Mouse (Mus musculus): ENCODE measurements around the gene Cand1.
A peak's percentile ranks its signal among the peaks of the same experiment; 100 is the strongest.

Gene Cand1

GRCm38 (mm10) chr10:119239969-119240721 is at the start of gene Cand1:
Cand1 (minus strand) TSS chr10:119240055.
- DNase-seq (ENCODE audit: low spot score) = peak; percentile 100

- DNase-seq (ENCODE audit: low spot score) = no peak
Measured at GRCm38 (mm10) chr10:119278871-119279270, 39.0 kb upstream of the Cand1 start.

GRCm38 (mm10) chr10:119274333-119274732 is 34.5 kb upstream of the Cand1 start:
- DNase-seq (ENCODE audit: low spot score) = no peak

- DNase-seq (ENCODE audit: low spot score) = no peak
Measured at GRCm38 (mm10) chr10:119272536-119272935, 32.7 kb upstream of the Cand1 start.

GRCm38 (mm10) chr10:119272005-119272404 is 32.1 kb upstream of the Cand1 start:
- no peak for DNase-seq (ENCODE audit: low spot score)

GRCm38 (mm10) chr10:119271101-119271500 is 31.2 kb upstream of the Cand1 start:
- no peak for DNase-seq (ENCODE audit: low spot score)

GRCm38 (mm10) chr10:119270384-119270985 is 30.6 kb upstream of the Cand1 start:
- no peak for DNase-seq (ENCODE audit: low spot score)

GRCm38 (mm10) chr10:119264761-119265160 is 24.9 kb upstream of the Cand1 start:
- no peak for DNase-seq (ENCODE audit: low spot score)

GRCm38 (mm10) chr10:119262821-119263220 is 23.0 kb upstream of the Cand1 start:
- no peak for DNase-seq (ENCODE audit: low spot score)

GRCm38 (mm10) chr10:119257876-119258275 is 18.0 kb upstream of the Cand1 start:
- DNase-seq (ENCODE audit: low spot score) = no peak

GRCm38 (mm10) chr10:119244146-119244545 is 4.3 kb upstream of the Cand1 start:
- no peak for DNase-seq (ENCODE audit: low spot score)

- peak; percentile 31 for DNase-seq (ENCODE audit: low spot score)
Measured at GRCm38 (mm10) chr10:119240722-119241089, 851 bp upstream of the Cand1 start.

- DNase-seq (ENCODE audit: low spot score) = no peak
Measured at GRCm38 (mm10) chr10:119239633-119239968, 254 bp downstream of the Cand1 start.

- DNase-seq (ENCODE audit: low spot score) = peak; percentile 34
Measured at GRCm38 (mm10) chr10:119238985-119239631, 747 bp downstream of the Cand1 start.

GRCm38 (mm10) chr10:119231526-119231925 is 8.3 kb downstream of the Cand1 start:
- no peak for DNase-seq (ENCODE audit: low spot score)

- DNase-seq (ENCODE audit: low spot score) = no peak
Measured at GRCm38 (mm10) chr10:119230703-119231102, 9.2 kb downstream of the Cand1 start.

GRCm38 (mm10) chr10:119230074-119230669 is 9.7 kb downstream of the Cand1 start:
- no peak for DNase-seq (ENCODE audit: low spot score)

GRCm38 (mm10) chr10:119223686-119224085 is 16.2 kb downstream of the Cand1 start:
- DNase-seq (ENCODE audit: low spot score) = no peak

GRCm38 (mm10) chr10:119221631-119222030 is 18.2 kb downstream of the Cand1 start:
- DNase-seq (ENCODE audit: low spot score) = no peak

GRCm38 (mm10) chr10:119219415-119219814 is 20.4 kb downstream of the Cand1 start:
- DNase-seq (ENCODE audit: low spot score) = no peak

GRCm38 (mm10) chr10:119218274-119219080 is 21.4 kb downstream of the Cand1 start:
- DNase-seq (ENCODE audit: low spot score) = no peak

GRCm38 (mm10) chr10:119212443-119212842 is 27.4 kb downstream of the Cand1 start:
- no peak for DNase-seq (ENCODE audit: low spot score)
